Mouse (Mus musculus): ENCODE data around the gene Tiam2. TPM values are rescaled to one million over a fixed set of nuclear protein-coding genes. Genes with fewer than 3 reads are reported as not detected.
A peak's percentile ranks its signal among the peaks of the same experiment; 100 is the strongest.

The Tiam2 gene
- total RNA-seq, 2 experiments from 2014 or later = 3.1 to 3.9 TPM

DNA sequence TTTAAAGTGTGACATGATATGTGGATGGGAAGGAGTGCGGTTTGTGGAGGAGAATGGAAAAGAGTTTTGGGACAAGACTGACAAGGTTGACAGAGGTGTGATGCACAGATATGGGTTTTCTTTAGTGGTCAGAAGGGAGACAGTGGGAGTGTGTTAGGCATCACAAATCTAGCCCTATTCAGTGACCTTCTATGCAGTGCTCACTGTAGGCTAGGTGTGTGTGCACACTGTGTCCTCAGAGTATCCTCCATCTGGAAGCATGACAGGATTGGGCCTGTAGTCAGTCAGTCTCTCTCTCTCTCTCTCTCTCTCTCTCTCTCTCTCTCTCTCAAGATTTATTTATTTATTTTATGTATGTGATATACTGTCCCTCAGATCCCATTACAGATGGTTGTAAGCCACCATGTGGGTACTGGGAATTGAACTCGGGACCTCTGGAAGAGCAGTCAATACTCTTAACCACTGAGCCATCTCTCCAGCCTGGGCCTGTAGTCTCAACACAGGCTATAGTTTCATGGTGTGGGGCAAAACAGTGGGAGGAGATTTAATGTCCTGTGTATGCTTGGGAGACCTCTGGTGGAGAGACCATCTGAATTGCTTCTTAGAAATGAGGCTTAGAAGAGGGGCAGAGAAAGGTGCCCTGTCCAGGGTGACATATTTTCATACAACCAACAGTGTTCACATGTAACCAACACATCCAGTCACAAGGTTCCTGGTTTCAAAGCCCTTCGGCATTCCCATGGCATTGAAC lies 107.3 kb downstream of the Tiam2 start:
- intact Hi-C loops (cut with DNase I; ENCODE audit: low total_unique reads) = no loop called here
- no peak for DNase-seq

DNA sequence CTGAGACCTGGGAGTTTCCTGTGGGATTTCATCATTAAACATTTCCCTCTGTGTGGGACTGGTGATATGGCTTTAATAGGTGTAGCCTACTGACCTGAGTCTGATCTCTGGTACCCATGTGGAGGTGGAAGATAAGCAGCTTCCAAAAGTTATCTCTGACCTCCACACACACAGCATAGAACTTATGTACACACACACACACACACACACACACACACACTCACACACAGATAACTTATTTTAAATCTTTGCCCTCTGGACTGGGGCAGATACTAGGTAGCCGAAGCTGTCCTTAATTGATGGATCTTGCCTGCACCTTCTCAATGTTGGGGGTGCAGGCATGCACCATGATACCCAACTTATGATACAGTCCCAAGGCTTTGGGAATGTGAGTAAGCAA lies 108.9 kb downstream of the Tiam2 start:
- intact Hi-C loops (cut with DNase I; ENCODE audit: low total_unique reads) = no loop called here
- DNase-seq = no peak

DNA sequence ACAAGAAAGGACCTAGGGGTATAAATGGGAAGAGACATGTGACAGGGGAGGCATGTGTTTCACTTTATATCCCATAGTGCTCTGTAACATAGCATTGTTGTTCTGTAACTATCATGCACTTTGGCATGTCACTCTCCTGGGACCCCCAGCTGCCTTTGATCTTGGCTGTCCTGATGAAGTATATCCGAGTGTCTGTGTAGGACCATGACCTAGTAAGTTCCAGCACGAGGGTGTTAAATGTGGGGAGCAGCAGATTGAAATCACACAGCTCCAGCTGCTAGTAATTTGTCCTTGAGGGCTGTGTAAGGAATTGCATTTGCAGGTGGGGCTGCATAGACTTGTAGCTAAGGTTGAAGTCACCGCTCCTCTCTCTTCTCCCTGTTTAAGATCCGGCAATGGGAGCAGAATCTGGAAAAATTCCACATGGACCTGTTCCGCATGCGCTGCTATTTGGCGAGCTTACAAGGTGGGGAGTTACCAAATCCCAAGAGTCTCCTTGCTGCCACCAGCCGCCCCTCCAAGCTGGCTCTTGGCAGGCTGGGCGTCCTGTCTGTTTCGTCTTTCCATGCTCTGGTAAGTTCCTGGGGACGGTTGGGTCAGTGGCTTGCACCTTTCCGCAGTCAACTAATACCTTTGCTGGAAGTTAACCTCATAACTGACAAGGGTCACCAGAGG lies 110.6 kb downstream of the Tiam2 start:
- intact Hi-C loops (cut with DNase I; ENCODE audit: low total_unique reads) = no loop called here
- no peak for DNase-seq

DNA sequence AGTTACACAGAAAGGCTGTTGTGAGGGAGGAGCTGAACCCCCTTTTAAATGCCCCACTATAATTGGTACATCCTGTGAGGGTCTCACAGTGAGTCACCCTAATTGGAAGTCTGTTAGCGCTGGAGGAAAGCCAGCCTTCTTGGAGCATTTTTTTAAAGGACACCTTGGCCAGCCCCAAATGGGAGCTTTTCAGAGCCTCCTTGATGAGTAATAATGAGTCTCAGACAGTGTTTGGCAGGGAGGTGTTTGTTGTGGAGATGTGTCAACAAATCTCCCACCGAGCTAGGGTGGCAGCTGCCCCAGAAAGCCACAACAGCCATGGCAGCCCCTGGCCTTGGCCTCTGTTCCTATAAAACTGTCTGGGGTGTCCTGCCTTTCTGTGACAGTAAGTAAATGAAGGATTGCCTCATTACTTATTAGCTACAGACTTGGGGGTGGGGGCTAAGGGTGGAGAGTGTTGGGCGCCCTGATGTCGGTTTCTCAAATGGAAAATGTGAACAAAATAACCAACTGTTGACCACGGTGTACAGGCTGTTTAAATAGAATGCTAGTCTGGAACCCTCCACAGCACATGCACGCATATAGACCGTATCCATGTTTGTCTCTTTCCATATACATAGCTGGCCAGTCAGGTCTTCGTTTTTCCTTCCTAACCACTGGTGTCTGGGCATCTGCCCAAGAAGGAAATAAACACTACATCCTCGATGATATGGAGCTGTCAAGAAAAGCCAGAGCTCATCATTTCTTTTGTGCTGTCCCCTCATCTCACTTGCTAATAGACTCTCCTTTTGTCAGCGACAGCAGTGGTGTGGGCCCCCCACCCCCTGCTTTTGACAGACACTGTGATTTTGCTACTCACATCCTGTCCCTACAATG lies 116.4 kb downstream of the Tiam2 start:
- no peak for DNase-seq
- intact Hi-C loops (cut with DNase I; ENCODE audit: low total_unique reads) = no loop called here

- no peak for DNase-seq
- intact Hi-C loops (cut with DNase I; ENCODE audit: low total_unique reads) = loop anchor here (5.0 kb wide), 1 partner anchor 169 kb away; no protein-coding TSS in a partner anchor
These were observed 120.0 kb downstream of the Tiam2 start for GRCm38 (mm10) chr17:3446191-3446950.

GRCm38 (mm10) chr17:3448725-3449124 lies 122.4 kb downstream of the Tiam2 start:
- peak; percentile 35 for DNase-seq
- intact Hi-C loops (cut with DNase I; ENCODE audit: low total_unique reads) = loop anchor here (5.0 kb wide), 1 partner anchor 171 kb away; no protein-coding TSS in a partner anchor

DNA sequence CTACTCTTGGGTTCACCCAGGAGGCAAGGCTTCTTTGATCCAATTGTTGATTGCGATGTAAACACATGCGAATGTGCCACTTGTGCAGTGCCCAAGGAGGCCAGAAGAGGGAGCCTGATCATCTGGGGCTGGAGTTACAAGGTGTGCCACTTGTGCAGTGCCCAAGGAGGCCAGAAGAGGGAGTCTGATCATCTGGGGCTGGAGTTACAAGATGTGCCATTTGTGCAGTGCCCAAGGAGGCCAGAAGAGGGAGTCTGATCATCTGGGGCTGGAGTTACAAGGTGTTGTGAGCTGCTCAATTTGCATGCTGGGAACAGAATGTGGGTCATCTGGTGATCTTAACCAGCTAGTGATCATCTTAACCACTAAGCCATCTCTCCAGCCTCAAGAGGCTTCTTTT lies 124.7 kb downstream of the Tiam2 start:
- intact Hi-C loops (cut with DNase I; ENCODE audit: low total_unique reads) = no loop called here

GRCm38 (mm10) chr17:3452571-3453311 lies 126.4 kb downstream of the Tiam2 start:
- DNase-seq = no peak
- intact Hi-C loops (cut with DNase I; ENCODE audit: low total_unique reads) = loop anchor here (2.0 kb wide), 1 partner anchor 56 kb away; no protein-coding TSS in a partner anchor

More for the DNA sequence above, 124.7 kb downstream of the Tiam2 start:
- peak; percentile 47 for DNase-seq

- intact Hi-C loops (cut with DNase I; ENCODE audit: low total_unique reads) = loop anchor here (2.0 kb wide), 1 partner anchor 55 kb away; no protein-coding TSS in a partner anchor
- no peak for DNase-seq
These were observed 127.6 kb downstream of the Tiam2 start for GRCm38 (mm10) chr17:3453946-3454345.

GRCm38 (mm10) chr17:3454850-3455249 lies 128.5 kb downstream of the Tiam2 start:
- intact Hi-C loops (cut with DNase I; ENCODE audit: low total_unique reads) = no loop called here
- DNase-seq = no peak

- no peak for DNase-seq
- intact Hi-C loops (cut with DNase I; ENCODE audit: low total_unique reads) = no loop called here
These were observed 131.7 kb downstream of the Tiam2 start for GRCm38 (mm10) chr17:3457914-3458681.

DNA sequence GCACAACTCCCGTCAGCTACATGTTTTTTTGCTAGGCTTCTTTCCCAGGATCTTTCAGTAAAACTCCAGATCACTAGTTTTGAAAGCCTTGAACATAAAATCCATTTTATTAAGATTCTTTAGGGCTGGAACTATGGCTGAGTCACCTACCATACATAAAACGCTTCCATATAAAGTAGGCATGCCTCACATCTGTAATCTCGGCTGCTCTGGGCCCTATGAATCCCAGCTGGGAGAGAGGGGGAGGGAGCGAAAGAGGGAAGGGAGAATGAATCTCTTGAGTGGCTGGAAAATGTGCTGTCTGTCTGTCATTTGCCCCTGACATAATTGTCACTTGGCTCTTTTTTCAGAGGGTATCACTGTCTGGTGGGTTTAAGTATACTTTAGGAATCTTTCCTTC lies 139.5 kb downstream of the Tiam2 start:
- DNase-seq = no peak
- intact Hi-C loops (cut with DNase I; ENCODE audit: low total_unique reads) = no loop called here

GRCm38 (mm10) chr17:3466681-3467080 lies 140.3 kb downstream of the Tiam2 start:
- DNase-seq = no peak
- intact Hi-C loops (cut with DNase I; ENCODE audit: low total_unique reads) = no loop called here

GRCm38 (mm10) chr17:3467636-3468324 lies 141.4 kb downstream of the Tiam2 start:
- no peak for DNase-seq
- intact Hi-C loops (cut with DNase I; ENCODE audit: low total_unique reads) = no loop called here

- DNase-seq = no peak
- intact Hi-C loops (cut with DNase I; ENCODE audit: low total_unique reads) = no loop called here
These were observed 145.6 kb downstream of the Tiam2 start for GRCm38 (mm10) chr17:3472018-3472417.

DNA sequence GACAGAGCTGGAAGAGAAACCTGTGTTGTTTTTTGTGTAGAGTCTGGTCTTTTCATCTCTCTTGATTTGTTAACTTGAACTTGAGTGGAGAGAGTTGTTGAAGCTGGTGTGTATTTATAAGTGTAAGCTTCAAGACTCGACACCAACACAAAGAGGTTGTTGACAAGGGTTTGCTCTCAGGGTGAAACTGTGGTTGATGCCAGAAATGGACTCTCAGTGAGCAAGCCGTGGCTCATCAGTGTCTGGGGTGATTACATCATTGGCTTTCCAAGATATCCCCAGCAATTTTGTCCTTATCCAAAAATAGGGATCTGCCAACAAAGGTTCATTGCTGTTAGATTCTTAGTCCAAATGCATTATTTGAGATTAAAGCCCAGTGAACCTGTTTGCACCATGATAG lies 150.2 kb downstream of the Tiam2 start:
- intact Hi-C loops (cut with DNase I; ENCODE audit: low total_unique reads) = no loop called here

More for the DNA sequence above, 150.2 kb downstream of the Tiam2 start:
- DNase-seq = no peak
